Mouse (Mus musculus) cerebellum, adult 9-11 months (tissue): ENCODE results near the gene Chst8.

ENCODE experiments used
- DNase-seq: peaks from one replicate; pipeline ENCODE4 v3.0.0; 2022

The Chst8 gene

DNA sequence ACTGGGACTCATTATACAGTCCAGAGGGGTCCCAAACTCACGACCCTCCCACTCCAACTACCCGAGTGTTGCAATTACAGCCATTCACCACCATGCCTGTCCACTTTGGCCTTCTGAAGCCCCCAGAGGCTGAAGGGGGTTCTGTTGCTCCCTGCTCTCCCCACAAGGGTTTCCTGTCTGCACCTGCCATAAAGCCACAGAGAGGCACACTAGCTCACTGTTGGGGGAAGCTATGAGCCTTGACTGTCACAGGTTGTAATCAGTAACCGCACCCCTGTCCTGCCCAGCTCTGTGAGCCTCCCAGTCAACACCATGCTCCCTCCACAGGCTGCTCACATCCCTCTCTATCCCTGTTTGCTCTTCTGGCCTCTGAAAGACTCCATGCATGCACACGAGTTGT lies 64.0 kb downstream of the Chst8 start:
- DNase-seq: no peak

- DNase-seq: no peak
These were observed 64.8 kb downstream of the Chst8 start for GRCm38 (mm10) chr7:34747661-34748060.

- DNase-seq: no peak
These were observed 65.9 kb downstream of the Chst8 start for GRCm38 (mm10) chr7:34746586-34746985.

DNA sequence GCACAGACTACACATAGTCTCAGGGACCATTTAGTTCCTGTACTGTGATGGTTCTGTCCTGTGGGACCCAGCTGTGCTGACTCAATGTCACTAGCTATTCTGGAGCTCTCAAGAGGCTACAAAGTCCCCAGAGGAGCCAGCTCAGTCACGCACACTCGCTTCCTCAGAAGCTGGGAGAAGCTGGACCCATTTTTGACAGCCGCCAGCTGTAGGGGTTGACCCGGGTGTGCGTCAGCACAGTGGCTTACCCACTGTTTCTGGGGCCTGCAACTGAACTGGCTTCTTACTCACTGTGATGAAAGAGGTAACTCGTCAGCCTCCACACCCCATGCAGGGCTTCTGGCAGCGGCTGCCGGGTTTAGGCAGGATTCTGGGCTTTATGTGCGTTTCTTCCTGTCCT lies 66.3 kb downstream of the Chst8 start:
- no peak for DNase-seq

- no peak for DNase-seq
These were observed 67.1 kb downstream of the Chst8 start for GRCm38 (mm10) chr7:34745426-34745825.

DNA sequence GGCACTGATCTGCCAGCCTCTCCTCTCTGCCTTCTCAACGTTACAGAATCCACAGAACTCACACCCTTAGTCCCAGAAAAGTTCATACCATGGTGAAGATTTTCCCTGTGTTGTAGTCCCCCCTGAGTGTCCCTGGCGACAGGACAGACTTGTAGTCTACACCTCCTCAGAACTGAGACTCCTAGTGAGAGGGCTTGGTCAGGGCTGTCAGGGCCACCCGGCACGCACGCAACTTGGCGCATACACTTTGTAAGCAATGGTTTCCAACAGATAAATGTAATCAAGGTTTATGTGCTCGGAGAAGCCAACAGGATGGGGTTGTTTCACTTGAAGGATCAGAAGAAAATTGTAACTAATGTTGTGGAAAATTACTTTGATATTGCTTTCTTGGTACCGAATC lies 67.5 kb downstream of the Chst8 start:
- DNase-seq: no peak

DNA sequence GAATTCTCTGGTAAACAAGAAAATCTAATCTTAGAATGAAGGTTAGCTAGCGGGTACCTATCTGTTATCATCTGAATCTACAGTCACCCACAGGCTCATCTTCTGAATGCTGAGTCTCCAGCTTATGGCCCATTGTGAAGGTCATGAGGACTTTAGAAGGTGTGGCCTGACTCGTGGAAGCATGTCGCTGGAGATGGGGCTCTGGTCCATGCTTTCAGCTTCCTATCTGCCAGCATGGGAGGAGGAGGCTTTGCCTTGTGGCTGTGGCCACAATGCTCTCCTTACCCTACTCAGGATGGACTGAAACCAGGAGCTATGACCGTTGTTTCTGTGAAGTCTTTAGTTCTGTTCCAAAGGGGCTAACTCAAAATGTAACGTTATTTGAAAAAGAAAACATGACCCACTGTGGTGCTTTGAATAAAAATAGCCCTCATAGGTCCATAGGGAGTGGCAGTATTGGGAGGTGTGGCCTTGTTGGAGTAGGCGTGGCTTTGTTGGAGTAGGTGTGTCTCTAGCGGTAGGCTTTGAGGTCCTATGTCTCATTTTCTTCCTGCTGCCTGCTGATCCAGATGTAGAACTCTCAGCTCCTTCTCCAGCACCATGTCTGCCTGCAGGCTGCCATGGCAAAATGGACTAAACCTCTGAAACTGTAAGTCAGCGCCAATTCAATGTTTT lies 69.0 kb downstream of the Chst8 start:
- no peak for DNase-seq

DNA sequence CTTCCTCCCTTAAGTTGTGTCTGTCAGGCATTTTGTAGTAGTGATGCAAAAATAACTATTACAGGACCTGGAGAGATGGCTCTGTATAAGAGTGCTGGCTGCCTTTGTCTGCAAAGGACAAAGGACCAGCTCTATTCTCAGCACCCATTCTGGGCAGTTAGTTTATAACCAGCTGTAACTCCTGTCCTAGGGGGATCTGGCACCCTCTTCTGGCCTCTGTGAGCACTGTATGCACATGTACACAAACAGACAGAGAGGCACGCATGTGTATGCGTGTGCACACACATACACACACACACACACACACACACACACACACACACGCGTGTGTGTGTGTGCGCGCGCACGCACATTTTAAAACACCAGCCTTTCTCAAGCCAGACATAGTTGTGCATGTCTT lies 73.1 kb downstream of the Chst8 start:
- DNase-seq: no peak

- DNase-seq: no peak
These were observed 75.3 kb downstream of the Chst8 start for GRCm38 (mm10) chr7:34737206-34737605.

DNA sequence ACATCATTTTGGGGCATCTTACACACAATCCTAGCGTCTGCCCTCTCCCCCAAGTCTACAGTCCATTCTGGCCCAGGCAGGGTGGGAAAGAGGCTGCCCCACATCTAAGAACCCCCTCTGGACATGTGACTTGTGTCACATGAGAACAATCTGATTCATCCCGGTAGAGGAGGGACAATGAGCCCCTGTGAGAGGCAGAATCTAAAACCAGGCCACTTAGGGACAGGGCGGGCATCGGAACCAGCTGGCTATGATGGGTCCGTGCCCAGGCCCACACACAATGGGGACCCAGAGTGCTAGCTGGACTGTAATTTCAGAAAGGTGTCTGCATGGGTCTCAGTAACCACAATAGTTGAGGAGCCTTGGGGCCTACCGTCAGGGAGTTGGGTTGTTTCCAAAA lies 78.2 kb downstream of the Chst8 start:
- DNase-seq: peak; percentile 52

DNA sequence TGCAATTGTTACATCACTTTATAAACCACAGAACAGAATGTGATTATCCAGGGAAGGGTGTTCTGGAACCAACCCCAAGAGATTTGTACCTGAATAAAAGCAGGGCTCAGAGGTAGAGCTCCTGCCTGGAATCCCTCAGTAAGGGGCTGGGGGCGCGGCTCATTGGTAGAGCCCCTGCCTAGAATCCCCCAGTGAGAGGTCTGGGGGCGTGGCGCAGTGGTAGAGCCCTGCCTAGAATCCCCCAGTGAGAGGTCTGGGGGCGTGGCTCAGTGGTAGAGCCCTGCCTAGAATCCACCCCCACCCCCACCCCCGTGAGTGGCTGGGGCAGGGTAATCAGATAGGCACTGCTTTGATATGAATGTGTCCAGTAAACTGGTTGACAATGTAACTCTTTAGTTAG lies 83.6 kb downstream of the Chst8 start:
- DNase-seq: no peak

- no peak for DNase-seq
These were observed 87.3 kb downstream of the Chst8 start for GRCm38 (mm10) chr7:34725206-34725605.

- DNase-seq: no peak
These were observed 89.8 kb downstream of the Chst8 start for GRCm38 (mm10) chr7:34722551-34723230.

DNA sequence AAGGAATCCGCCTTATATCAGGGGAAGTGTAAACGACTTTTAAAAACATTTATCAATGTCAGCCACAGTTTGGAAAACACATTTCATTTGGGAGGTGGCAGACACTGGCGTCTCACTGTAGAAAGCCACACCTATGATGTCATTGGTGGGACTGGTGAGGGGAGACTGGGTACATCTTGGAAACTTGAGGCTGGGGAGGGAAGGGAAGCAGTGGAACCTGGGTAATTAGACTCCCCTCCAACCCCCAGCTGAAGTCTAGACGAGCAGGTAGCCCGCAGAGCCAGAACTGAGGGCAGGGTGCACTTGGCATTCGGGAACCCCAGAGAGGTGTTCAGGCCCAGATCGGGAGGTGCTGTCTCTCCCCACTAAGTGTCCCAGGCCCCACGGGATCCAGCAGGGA lies 90.4 kb downstream of the Chst8 start:
- DNase-seq: no peak

DNA sequence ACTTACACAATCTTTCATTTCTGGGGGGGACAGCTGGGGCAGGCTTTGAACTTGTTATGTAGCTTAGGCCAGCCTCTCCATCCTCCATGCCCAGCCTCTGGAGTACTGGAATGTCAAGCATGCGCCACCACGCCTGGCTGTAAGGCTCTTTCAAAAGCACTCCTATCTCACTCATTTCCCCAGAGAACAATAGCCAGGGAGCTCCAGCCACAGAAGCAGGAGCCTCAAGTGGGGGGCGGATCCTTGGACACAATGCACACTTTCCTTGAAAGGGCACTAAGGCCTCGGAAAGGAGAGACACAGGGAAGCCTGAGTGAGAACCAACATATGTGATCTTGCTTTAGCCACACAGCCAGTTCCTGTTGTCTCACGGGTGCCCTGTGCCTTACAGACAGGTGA lies 90.9 kb downstream of the Chst8 start:
- DNase-seq: no peak

GRCm38 (mm10) chr7:34720882-34721649 lies 91.4 kb downstream of the Chst8 start:
- DNase-seq: peak; percentile 20

GRCm38 (mm10) chr7:34719599-34719998 lies 92.9 kb downstream of the Chst8 start:
- DNase-seq: peak; percentile 23

DNA sequence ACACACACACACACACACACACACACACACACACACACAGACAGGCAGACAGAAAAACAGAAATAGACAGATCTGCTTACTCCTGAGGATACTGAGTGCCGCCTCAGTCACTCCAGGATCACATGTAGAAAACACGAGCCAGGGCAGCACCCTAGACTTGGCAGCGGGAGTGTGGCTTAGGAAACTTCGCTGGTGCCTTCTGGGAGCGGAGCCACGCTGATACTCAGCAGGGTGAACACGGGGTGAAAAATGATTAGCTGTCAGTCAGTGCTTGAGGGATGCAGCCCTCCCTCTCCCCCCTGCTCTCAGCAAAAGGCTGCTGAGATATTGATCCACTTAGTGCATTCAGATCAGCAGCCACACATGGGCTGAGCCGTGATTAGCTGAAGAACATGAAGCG lies 93.9 kb downstream of the Chst8 start:
- no peak for DNase-seq

- no peak for DNase-seq
These were observed 95.2 kb downstream of the Chst8 start for GRCm38 (mm10) chr7:34717161-34717810.

DNA sequence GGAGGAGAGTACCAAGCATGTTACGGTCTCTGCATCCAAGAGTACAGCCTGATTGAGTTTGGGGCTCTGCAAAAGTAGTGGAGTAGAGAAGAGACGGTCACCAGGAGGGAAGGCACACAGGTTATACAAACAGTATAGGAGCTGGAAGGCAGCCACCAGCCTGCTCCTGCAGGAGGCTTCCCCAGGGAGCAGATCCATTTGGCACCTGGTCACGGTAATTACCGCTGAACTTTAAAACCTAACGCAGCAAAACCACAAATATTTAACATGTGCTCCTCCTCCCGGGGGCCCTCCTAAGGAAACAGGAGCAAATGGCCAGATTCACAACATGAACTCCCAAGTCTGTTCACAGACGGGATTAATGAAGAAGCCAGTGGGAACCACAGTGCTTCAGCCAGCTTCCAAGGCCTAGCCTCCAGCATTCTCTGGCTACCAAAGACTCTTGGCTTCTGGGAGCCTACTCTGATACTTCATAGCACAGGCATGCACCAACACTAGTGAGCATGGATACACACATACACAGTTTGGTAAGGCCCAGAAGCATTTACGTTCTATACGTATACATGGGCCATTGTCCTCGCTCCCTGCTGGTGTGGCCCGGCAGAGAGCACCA lies 97.6 kb downstream of the Chst8 start:
- DNase-seq: no peak

- DNase-seq: no peak
These were observed 103.4 kb downstream of the Chst8 start for GRCm38 (mm10) chr7:34709111-34709510.

GRCm38 (mm10) chr7:34704401-34704800 lies 108.1 kb downstream of the Chst8 start:
- no peak for DNase-seq

DNA sequence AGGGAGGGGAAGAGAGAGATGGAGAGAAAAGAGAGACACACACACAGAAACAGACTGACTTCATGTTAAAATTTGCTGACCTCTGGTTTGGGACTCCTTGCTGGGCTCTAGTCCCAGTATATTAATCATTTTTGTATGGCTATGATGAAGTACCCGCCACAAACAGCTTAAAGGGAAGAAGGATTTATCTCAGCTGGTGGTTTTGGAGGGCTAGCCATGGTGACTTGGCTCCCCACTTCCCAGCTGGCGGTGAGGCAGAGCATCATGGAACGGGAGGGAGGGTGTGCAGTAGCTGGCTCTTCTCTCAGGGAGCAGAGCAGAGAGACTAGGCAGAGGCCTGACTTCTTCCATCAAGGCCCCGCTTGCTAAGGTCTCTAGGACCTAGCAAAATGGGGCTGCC lies 109.1 kb downstream of the Chst8 start:
- no peak for DNase-seq
